Mouse (Mus musculus): ENCODE results near the gene Trim7. TPM values are rescaled to one million over a fixed set of nuclear protein-coding genes. Genes with fewer than 3 reads are reported as not detected.

The Trim7 gene
- total and polyA plus RNA-seq, 3 experiments: 0.67 to 4.0 (median 3.0) TPM

DNA sequence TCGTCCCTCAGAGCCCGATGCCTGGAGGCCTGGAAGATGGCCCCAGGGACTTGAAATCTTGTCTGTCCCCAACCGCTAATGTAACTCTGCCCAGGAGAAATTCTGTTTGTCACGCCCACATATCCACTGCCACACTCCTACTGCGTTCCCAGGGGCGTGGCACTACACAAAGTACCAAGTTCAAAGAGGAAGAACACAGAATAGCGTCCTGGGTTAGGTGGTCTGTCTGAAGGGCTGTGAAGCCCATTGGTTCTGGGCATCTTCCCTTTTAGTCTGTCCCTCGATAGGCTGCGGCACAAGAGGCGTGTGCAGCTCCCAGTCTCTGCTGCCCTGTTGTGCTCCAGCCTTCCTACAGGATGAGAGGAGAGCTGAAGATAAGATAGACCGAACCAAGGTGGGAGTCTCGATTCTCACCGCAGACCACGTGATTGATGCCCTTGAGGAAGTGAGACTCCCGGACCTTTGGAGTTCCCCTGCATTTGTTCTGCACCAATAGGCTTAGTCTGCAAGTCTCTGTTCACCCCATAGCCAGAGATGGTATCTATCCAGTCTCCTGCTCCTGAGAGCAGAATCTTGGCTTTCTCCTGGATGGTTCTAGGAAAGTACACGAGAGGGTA is 12.3 kb downstream of the Trim7 start:
- DNase-seq (ENCODE audit: low spot score): peak; percentile 32
- Histone ChIP-seq H3K27me3 (ENCODE audit: insufficient read depth, low read length) (no peaks in the 10 kb centered on the region), H3K9me3 (replicated peaks) (no peaks in the 10 kb centered on the region), H3K4me3 (ENCODE audit: low read depth, low read length) (peak overlapping the region; percentile 78), H3K4me1 (ENCODE audit: insufficient read depth, low read depth, low read length) (peaks cover 46% of the 10 kb centered on the region), H3K36me3 (replicated peaks) (no peaks in the 10 kb centered on the region)
- peak; percentile 52 for ATAC-seq (ENCODE audit: extremely low read depth, insufficient number of reproducible peaks, low FRiP score, poor library complexity, severe bottlenecking)
- TF ChIP-seq GATA2 (IDR thresholded peaks at IDR 0.05; ENCODE audit: borderline replicate concordance, low read depth, low read length) (no peak), POLR2AphosphoS5 (IDR thresholded peaks at IDR 0.05; ENCODE audit: insufficient replicate concordance, low read depth, low read length) (no peak), TAL1 (conservative IDR thresholded peaks at IDR 0.05; ENCODE audit: low read depth, low read length) (0 out of 2 replicates have a peak, but pooled peaks have one; percentile 16)

DNA sequence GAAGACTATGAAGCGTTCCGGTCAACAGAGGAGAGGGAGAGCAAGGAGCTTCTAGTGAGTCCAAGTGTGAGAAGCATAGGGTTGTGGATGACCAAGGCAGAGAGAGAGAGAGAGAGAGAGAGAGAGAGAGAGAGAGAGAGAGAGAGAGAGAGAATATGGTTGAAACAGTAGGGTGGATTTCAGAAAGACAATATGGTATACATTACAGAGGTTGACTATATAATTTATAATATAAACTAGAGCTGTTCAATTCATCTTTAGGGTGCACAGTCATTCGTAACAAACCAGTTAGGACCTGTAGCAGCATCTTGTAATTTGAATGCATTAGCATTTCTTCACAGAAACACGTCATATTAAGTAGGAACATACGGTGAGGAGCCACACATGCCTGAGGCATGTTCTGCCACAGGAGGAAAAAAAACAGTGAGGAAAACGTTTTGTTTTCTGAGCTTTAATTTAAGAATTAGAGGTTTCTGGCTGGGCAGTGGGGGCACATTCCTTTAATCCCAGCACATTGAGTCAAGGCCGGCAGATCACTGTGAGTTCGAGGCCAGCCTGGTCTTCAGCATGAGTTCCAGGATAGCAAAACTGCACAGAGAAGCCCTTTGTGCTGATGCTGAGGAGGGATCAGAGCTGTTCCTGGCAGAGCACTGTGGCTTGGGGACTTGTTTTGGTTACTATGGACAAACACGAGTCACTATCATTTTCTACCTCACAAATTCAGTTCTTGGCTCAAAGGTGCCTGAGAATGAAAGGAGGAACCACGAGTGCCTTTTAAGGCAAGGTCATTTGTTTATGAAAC is 13.1 kb downstream of the Trim7 start:
- Histone ChIP-seq H3K27me3 (ENCODE audit: insufficient read depth, low read length) (no peaks in the 10 kb centered on the region), H3K4me1 (ENCODE audit: insufficient read depth, low read depth, low read length) (peaks cover 46% of the 10 kb centered on the region), H3K4me3 (ENCODE audit: low read depth, low read length) (no peak overlapping the region; the same call in 1 of the 2 replicates), H3K36me3 (replicated peaks) (no peaks in the 10 kb centered on the region), H3K9me3 (replicated peaks) (no peaks in the 10 kb centered on the region)
- no peak for ATAC-seq (ENCODE audit: extremely low read depth, insufficient number of reproducible peaks, low FRiP score, poor library complexity, severe bottlenecking)
- TF ChIP-seq GATA2 (IDR thresholded peaks at IDR 0.05; ENCODE audit: borderline replicate concordance, low read depth, low read length) (no peak), POLR2AphosphoS5 (IDR thresholded peaks at IDR 0.05; ENCODE audit: insufficient replicate concordance, low read depth, low read length) (no peak)
- no peak for DNase-seq (ENCODE audit: low spot score)

DNA sequence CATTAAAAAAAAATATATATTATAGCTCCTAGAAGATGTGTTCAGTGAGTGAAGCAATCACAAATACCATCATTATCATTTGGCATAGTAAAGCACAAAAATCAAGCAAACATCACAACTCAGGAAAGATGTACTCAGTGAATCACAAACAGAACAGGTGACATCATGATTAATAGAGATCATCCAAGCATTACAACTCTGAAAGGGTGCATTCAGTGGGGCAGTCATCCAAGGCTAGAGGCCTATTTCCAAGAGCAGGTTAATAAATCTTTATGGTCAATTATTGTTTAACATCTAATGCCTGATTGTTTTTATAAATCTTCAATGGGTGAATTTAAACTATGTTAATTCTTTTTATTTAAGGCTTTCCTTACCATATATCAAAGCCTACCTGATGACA is 14.9 kb downstream of the Trim7 start:
- Histone ChIP-seq H3K4me3 (ENCODE audit: low read depth, low read length) (no peak overlapping the region), H3K36me3 (replicated peaks) (no peaks in the 10 kb centered on the region), H3K27me3 (ENCODE audit: insufficient read depth, low read length) (peaks cover 6% of the 10 kb centered on the region), H3K9me3 (replicated peaks) (no peaks in the 10 kb centered on the region), H3K4me1 (ENCODE audit: insufficient read depth, low read depth, low read length) (peaks cover 42% of the 10 kb centered on the region)
- ATAC-seq (ENCODE audit: extremely low read depth, insufficient number of reproducible peaks, low FRiP score, poor library complexity, severe bottlenecking): no peak
- no peak for DNase-seq (ENCODE audit: low spot score)
- TF ChIP-seq CTCF (IDR thresholded peaks at IDR 0.05; ENCODE audit: low read depth, low read length) (no peak), TAL1 (conservative IDR thresholded peaks at IDR 0.05; ENCODE audit: low read depth, low read length) (no peak), GATA1 (IDR thresholded peaks at IDR 0.05; ENCODE audit: borderline replicate concordance, low read length) (no peak), GATA2 (IDR thresholded peaks at IDR 0.05; ENCODE audit: borderline replicate concordance, low read depth, low read length) (no peak)

DNA sequence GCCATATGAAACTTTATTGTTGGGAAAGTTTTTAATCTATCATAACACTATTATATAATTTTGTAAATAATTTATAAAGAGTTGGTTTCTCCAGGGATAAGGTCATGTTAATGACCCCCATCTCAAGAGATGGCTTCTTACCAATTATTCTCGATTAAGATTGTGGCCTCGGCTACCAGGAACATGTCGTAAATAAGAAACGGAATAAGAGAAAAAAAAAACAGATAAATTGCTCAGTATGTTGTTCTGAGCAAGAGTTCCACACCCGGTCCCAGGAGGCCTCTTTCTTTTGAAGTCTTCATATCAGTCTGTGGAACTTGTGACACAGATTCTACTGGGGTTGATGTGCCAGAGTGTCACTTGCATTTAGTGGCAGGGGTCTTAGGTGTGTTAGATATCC is 15.3 kb downstream of the Trim7 start:
- Histone ChIP-seq H3K36me3 (replicated peaks) (no peaks in the 10 kb centered on the region), H3K27me3 (ENCODE audit: insufficient read depth, low read length) (peaks cover 6% of the 10 kb centered on the region), H3K4me1 (ENCODE audit: insufficient read depth, low read depth, low read length) (peaks cover 40% of the 10 kb centered on the region), H3K9me3 (replicated peaks) (no peaks in the 10 kb centered on the region), H3K4me3 (ENCODE audit: low read depth, low read length) (no peak overlapping the region)
- no peak for TF ChIP-seq POLR2AphosphoS5 (IDR thresholded peaks at IDR 0.05; ENCODE audit: insufficient replicate concordance, low read depth, low read length)
- TF ChIP-seq GATA2 (IDR thresholded peaks at IDR 0.05; ENCODE audit: borderline replicate concordance, low read depth, low read length): no peak
- TF ChIP-seq CTCF (IDR thresholded peaks at IDR 0.05; ENCODE audit: low read depth, low read length): no peak
- no peak for TF ChIP-seq GATA1 (IDR thresholded peaks at IDR 0.05; ENCODE audit: borderline replicate concordance, low read length)
- TF ChIP-seq TAL1 (conservative IDR thresholded peaks at IDR 0.05; ENCODE audit: low read depth, low read length): no peak
- ATAC-seq (ENCODE audit: extremely low read depth, insufficient number of reproducible peaks, low FRiP score, poor library complexity, severe bottlenecking): no peak
- no peak for DNase-seq (ENCODE audit: low spot score)

DNA sequence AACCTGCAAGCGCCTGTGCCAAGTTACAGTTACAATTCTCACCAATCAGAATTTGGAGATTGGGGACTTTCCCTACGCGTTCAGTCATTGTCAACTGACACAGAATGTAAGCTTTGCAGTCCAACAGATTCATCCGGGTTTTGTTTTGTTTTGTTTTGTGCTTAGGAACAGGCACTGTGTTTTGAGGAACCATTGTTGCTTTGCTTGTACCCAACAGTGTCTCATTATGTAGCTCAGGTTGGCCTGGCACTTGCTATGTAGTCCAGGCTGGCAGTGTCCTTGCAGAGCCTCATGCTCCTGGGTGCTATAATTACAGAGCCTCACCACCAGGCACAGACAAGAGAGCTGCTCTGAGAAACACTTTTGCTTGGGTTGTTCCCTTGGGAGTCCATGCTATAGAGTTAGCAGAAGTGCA is 16.4 kb downstream of the Trim7 start:
- no peak for TF ChIP-seq POLR2AphosphoS5 (IDR thresholded peaks at IDR 0.05; ENCODE audit: insufficient replicate concordance, low read depth, low read length)
- TF ChIP-seq TAL1 (conservative IDR thresholded peaks at IDR 0.05; ENCODE audit: low read depth, low read length): no peak
- no peak for TF ChIP-seq GATA2 (IDR thresholded peaks at IDR 0.05; ENCODE audit: borderline replicate concordance, low read depth, low read length)
- TF ChIP-seq CTCF (IDR thresholded peaks at IDR 0.05; ENCODE audit: low read depth, low read length): no peak
- TF ChIP-seq GATA1 (IDR thresholded peaks at IDR 0.05; ENCODE audit: borderline replicate concordance, low read length): no peak

DNA sequence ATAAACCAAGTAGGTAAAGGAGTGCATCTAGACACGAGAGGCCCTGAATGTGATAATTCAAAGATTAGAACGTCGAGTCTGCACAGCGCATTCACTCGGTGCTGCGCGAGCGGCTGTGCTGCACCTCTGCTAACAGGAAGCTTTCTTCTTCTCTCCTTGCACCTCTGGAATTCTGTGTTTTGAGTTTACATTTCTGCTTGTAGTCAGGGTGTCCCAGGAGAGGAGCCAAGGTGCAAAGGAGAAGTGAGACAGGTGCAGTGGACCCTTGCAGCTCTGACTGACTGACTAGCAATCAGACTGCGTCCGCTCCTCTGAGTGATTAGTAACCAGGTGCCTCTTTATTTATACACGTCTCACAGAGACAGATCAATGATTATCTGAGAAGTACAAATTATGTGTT is 17.3 kb downstream of the Trim7 start:
- no peak overlapping the region for H3K4me3 ChIP-seq (ENCODE audit: low read depth, low read length)
- no peaks in the 10 kb centered on the region for H3K36me3 ChIP-seq (replicated peaks)
- ATAC-seq (ENCODE audit: extremely low read depth, insufficient number of reproducible peaks, low FRiP score, poor library complexity, severe bottlenecking) (no peak), DNase-seq (ENCODE audit: low spot score) (no peak)
- H3K9me3 ChIP-seq (replicated peaks): no peaks in the 10 kb centered on the region
- peaks cover 23% of the 10 kb centered on the region for H3K4me1 ChIP-seq (ENCODE audit: insufficient read depth, low read depth, low read length)
- TF ChIP-seq CTCF (IDR thresholded peaks at IDR 0.05; ENCODE audit: low read depth, low read length) (no peak), TAL1 (conservative IDR thresholded peaks at IDR 0.05; ENCODE audit: low read depth, low read length) (no peak), GATA1 (IDR thresholded peaks at IDR 0.05; ENCODE audit: borderline replicate concordance, low read length) (no peak), POLR2AphosphoS5 (IDR thresholded peaks at IDR 0.05; ENCODE audit: insufficient replicate concordance, low read depth, low read length) (no peak), GATA2 (IDR thresholded peaks at IDR 0.05; ENCODE audit: borderline replicate concordance, low read depth, low read length) (no peak)
- H3K27me3 ChIP-seq (ENCODE audit: insufficient read depth, low read length): peaks cover 6% of the 10 kb centered on the region

More for the DNA sequence above, 16.4 kb downstream of the Trim7 start:
- peaks cover 6% of the 10 kb centered on the region for H3K27me3 ChIP-seq (ENCODE audit: insufficient read depth, low read length)
- DNase-seq (ENCODE audit: low spot score): no peak
- H3K9me3 ChIP-seq (replicated peaks): no peaks in the 10 kb centered on the region
- ATAC-seq (ENCODE audit: extremely low read depth, insufficient number of reproducible peaks, low FRiP score, poor library complexity, severe bottlenecking): no peak
- no peak overlapping the region for H3K4me3 ChIP-seq (ENCODE audit: low read depth, low read length)
- peaks cover 31% of the 10 kb centered on the region for H3K4me1 ChIP-seq (ENCODE audit: insufficient read depth, low read depth, low read length)
- H3K36me3 ChIP-seq (replicated peaks): no peaks in the 10 kb centered on the region

All from G1E (cell line).